Mouse (Mus musculus): ENCODE measurements around the gene Kmt5b.

DNA sequence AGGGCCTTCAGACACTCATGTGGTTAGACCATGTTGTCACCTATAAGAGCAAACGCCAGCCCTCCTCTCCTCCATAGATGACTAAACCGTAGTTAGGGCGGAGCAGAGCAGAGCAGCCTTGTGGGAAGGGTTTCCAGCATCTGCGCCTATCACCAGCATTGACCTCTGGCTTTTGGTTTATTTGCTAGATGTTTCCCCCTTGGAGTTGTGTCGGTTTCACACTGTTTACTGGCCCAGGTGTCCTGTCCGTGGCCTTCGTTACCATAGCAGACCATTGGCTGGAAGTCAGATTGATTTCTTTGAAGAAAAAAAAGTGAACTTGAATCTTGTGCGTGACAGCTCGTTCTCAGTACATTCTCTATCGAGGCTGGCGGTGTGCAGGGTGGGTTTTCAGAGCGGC, 48.6 kb downstream of the Kmt5b start:
- TF ChIP-seq CTCF (IDR thresholded peaks at IDR 0.05; ENCODE audit: borderline replicate concordance, control insufficient read depth, extremely low read depth, insufficient read depth, low read length, poor library complexity), result no peak
- TF ChIP-seq POLR2A (IDR thresholded peaks at IDR 0.05; ENCODE audit: control insufficient read depth, extremely low read depth, insufficient read depth, low read length, poor library complexity), result no peak
